Comparison of ENCODE assay signal across 8 mouse cellular contexts in the genomic region with DNA sequence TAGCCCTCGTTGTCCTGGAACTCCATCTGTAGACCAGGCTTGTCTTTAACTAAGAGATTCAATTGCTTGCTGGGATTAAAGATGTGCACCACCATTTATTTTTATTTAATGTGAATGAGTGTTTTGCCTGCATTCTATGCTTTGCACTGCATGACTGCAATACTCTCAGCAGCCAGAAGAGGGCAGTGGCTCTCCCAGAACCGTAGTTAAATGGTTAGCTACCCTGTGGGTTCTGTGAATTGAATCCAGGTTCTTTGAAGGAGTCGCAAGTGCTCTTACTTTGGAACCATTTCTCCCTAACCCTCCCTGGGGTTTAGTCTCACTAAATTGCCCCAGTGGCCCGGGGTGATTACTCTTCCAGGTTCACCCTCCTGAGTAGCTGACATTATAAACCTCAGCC. TPM values are rescaled to one million over a fixed set of nuclear protein-coding genes. Genes with fewer than 3 reads are reported as not detected.
A peak's percentile ranks its signal among the peaks of the same experiment; 100 is the strongest.
DNase-seq lines count a peak whose midpoint lies in the region; ATAC-seq and TF ChIP-seq lines count a peak whose summit lies in the region.

No protein-coding gene starts in this region.

- H3K4me3 ChIP-seq in forebrain, embryonic 10.5 days: no peak overlapping the region
- H3K4me3 ChIP-seq in forebrain, embryonic 16.5 days (replicated peaks; ENCODE audit: low read length): no peak overlapping the region
- no peak overlapping the region for H3K4me3 ChIP-seq in midbrain, embryonic 14.5 days (replicated peaks; ENCODE audit: low read depth, low read length)
- no peak overlapping the region for H3K4me3 ChIP-seq in midbrain, embryonic 11.5 days (ENCODE audit: low read depth, low read length)
- H3K4me3 ChIP-seq in lung, postnatal 0 days (ENCODE audit: low read depth, low read length): no peak overlapping the region

- H3K36me3 ChIP-seq in forebrain, embryonic 10.5 days (replicated peaks): no peaks in the 10 kb centered on the region
- no peaks in the 10 kb centered on the region for H3K36me3 ChIP-seq in forebrain, embryonic 16.5 days (ENCODE audit: control insufficient read depth, insufficient read depth)
- no peaks in the 10 kb centered on the region for H3K36me3 ChIP-seq in midbrain, embryonic 14.5 days (ENCODE audit: control insufficient read depth, insufficient read depth, low read length)
- no peaks in the 10 kb centered on the region for H3K36me3 ChIP-seq in midbrain, embryonic 11.5 days (ENCODE audit: control insufficient read depth, insufficient read depth, low read length)
- H3K36me3 ChIP-seq in lung, postnatal 0 days (ENCODE audit: insufficient read depth, low read length): no peaks in the 10 kb centered on the region

- intact Hi-C loops in heart, postnatal 25 days (cut with DNase I): loop anchor here (2.0 kb wide), 1 partner anchor 62 kb away; no protein-coding TSS in a partner anchor

- TF ChIP-seq EP300 in lung, postnatal 0 days (IDR thresholded peaks at IDR 0.05): no peak

- no peaks in the 10 kb centered on the region for H3K9me3 ChIP-seq in forebrain, embryonic 10.5 days
- H3K9me3 ChIP-seq in forebrain, embryonic 16.5 days (ENCODE audit: control insufficient read depth, low read length): no peaks in the 10 kb centered on the region
- H3K9me3 ChIP-seq in midbrain, embryonic 14.5 days (ENCODE audit: control insufficient read depth, low read length): no peaks in the 10 kb centered on the region
- no peaks in the 10 kb centered on the region for H3K9me3 ChIP-seq in midbrain, embryonic 11.5 days (ENCODE audit: control insufficient read depth, low read length)
- no peaks in the 10 kb centered on the region for H3K9me3 ChIP-seq in lung, postnatal 0 days (ENCODE audit: low read length)

- no peak overlapping the region for H3K4me2 ChIP-seq in forebrain, embryonic 16.5 days (ENCODE audit: low read length)
- no peak overlapping the region for H3K4me2 ChIP-seq in midbrain, embryonic 14.5 days (ENCODE audit: low read length)
- no peak overlapping the region for H3K4me2 ChIP-seq in midbrain, embryonic 11.5 days
- no peak overlapping the region for H3K4me2 ChIP-seq in lung, postnatal 0 days (replicated peaks; ENCODE audit: low read depth, low read length)

- no peaks in the 10 kb centered on the region for H3K27me3 ChIP-seq in forebrain, embryonic 10.5 days (ENCODE audit: poor library complexity, severe bottlenecking)
- no peaks in the 10 kb centered on the region for H3K27me3 ChIP-seq in forebrain, embryonic 16.5 days (replicated peaks; ENCODE audit: control insufficient read depth, insufficient read depth, low read length)
- H3K27me3 ChIP-seq in midbrain, embryonic 14.5 days (ENCODE audit: control insufficient read depth, insufficient read depth, low read length): no peaks in the 10 kb centered on the region
- no peaks in the 10 kb centered on the region for H3K27me3 ChIP-seq in midbrain, embryonic 11.5 days (ENCODE audit: control insufficient read depth, insufficient read depth, low read length)
- no peaks in the 10 kb centered on the region for H3K27me3 ChIP-seq in lung, postnatal 0 days (replicated peaks; ENCODE audit: insufficient read depth, low read length)

- no peak for ATAC-seq in forebrain, embryonic 16.5 days
- no peak for ATAC-seq in midbrain, embryonic 14.5 days (ENCODE audit: low FRiP score, low TSS enrichment)
- ATAC-seq in midbrain, embryonic 11.5 days (ENCODE audit: low FRiP score): no peak
- no peak for ATAC-seq in lung, postnatal 0 days

- no peak overlapping the region for H3K9ac ChIP-seq in forebrain, embryonic 16.5 days (replicated peaks; ENCODE audit: low read depth, low read length)
- no peak overlapping the region for H3K9ac ChIP-seq in midbrain, embryonic 14.5 days (replicated peaks; ENCODE audit: low read length)
- H3K9ac ChIP-seq in midbrain, embryonic 11.5 days (ENCODE audit: low read length): no peak overlapping the region
- no peak overlapping the region for H3K9ac ChIP-seq in lung, postnatal 0 days (replicated peaks; ENCODE audit: low read depth)

- peaks cover 3% of the 10 kb centered on the region; the same call in 1 of the 2 replicates for H3K4me1 ChIP-seq in forebrain, embryonic 10.5 days
- no peaks in the 10 kb centered on the region for H3K4me1 ChIP-seq in forebrain, embryonic 16.5 days (replicated peaks; ENCODE audit: control insufficient read depth, insufficient read depth, low read length)
- H3K4me1 ChIP-seq in midbrain, embryonic 14.5 days (ENCODE audit: control insufficient read depth, insufficient read depth, low read length): no peaks in the 10 kb centered on the region
- no peaks in the 10 kb centered on the region for H3K4me1 ChIP-seq in midbrain, embryonic 11.5 days (ENCODE audit: control insufficient read depth, insufficient read depth, low read length)
- no peaks in the 10 kb centered on the region for H3K4me1 ChIP-seq in lung, postnatal 0 days (ENCODE audit: insufficient read depth, low read depth, low read length)

- peak; percentile 86 for TF ChIP-seq CTCF in lung, postnatal 0 days (IDR thresholded peaks at IDR 0.05)

- no peak overlapping the region for H3K27ac ChIP-seq in forebrain, embryonic 10.5 days
- H3K27ac ChIP-seq in forebrain, embryonic 16.5 days (ENCODE audit: low read length): no peak overlapping the region
- no peak overlapping the region for H3K27ac ChIP-seq in midbrain, embryonic 14.5 days (replicated peaks; ENCODE audit: low read depth, low read length)
- H3K27ac ChIP-seq in midbrain, embryonic 11.5 days (ENCODE audit: low read depth, low read length): no peak overlapping the region
- H3K27ac ChIP-seq in lung, postnatal 0 days (ENCODE audit: low read length): no peak overlapping the region

- peak; percentile 50 for DNase-seq in forebrain, embryonic 10.5 days (ENCODE audit: extremely low spot score, low spot score)
- DNase-seq in midbrain, embryonic 14.5 days: peak; percentile 61
- DNase-seq in midbrain, embryonic 11.5 days (ENCODE audit: low spot score, missing footprints): no peak
- DNase-seq in c-Kit-positive CD71-positive TER-119-positive erythroid progenitor cells, embryonic 14.5 days (ENCODE audit: low spot score): peak; percentile 65
- peak; percentile 33 for DNase-seq in lung, postnatal 0 days (ENCODE audit: low spot score)
- peak; percentile 59 for DNase-seq in thymus, postnatal 25 days
- DNase-seq in heart, postnatal 25 days (ENCODE audit: low spot score): no peak

- WGBS in forebrain, embryonic 10.5 days: 18% methylated on average over 4 of the region's 4 CpGs
- WGBS in forebrain, embryonic 16.5 days: 21% methylated on average over 4 of the region's 4 CpGs
- WGBS in midbrain, embryonic 14.5 days: 17% methylated on average over 4 of the region's 4 CpGs
- WGBS in midbrain, embryonic 11.5 days: 17% methylated on average over 4 of the region's 4 CpGs
- WGBS in lung, postnatal 0 days: 20% methylated on average over 4 of the region's 4 CpGs

RNA-seq across cellular contexts. Expression of a gene that starts 14.6 kb away (rescaled TPM):
- polyA plus RNA-seq in forebrain, embryonic 10.5 days (2016; fragmentation: Nextera tagmentation; extraction: Ambion mirVana): 32.7 and 33.4 TPM in 2 replicates
- 32.4 and 40.2 TPM in 2 replicates for polyA plus RNA-seq in forebrain, embryonic 16.5 days (2015; fragmentation: Nextera tagmentation; extraction: Ambion mirVana)
- polyA plus RNA-seq in midbrain, embryonic 14.5 days (2014; fragmentation: Nextera tagmentation; extraction: Ambion mirVana): 49.9 and 50.0 TPM in 2 replicates
- polyA plus RNA-seq in midbrain, embryonic 11.5 days (2014; fragmentation: Nextera tagmentation; extraction: Ambion mirVana): 35.7 and 41.0 TPM in 2 replicates
- 16.5 and 17.6 TPM in 2 replicates for polyA plus RNA-seq in lung, postnatal 0 days (2015; fragmentation: Nextera tagmentation; extraction: Ambion mirVana)
- total RNA-seq in heart, postnatal 25 days (2021): 10 to 100 TPM; 44.2 to 52.5 TPM

RNA-seq across cellular contexts. Expression of a gene that starts 23.2 kb away (rescaled TPM):
- 17.9 and 18.4 TPM in 2 replicates for polyA plus RNA-seq in forebrain, embryonic 10.5 days (2016; fragmentation: Nextera tagmentation; extraction: Ambion mirVana)
- polyA plus RNA-seq in forebrain, embryonic 16.5 days (2015; fragmentation: Nextera tagmentation; extraction: Ambion mirVana): 29.0 and 30.6 TPM in 2 replicates
- 25.5 and 26.5 TPM in 2 replicates for polyA plus RNA-seq in midbrain, embryonic 14.5 days (2014; fragmentation: Nextera tagmentation; extraction: Ambion mirVana)
- 21.6 and 23.7 TPM in 2 replicates for polyA plus RNA-seq in midbrain, embryonic 11.5 days (2014; fragmentation: Nextera tagmentation; extraction: Ambion mirVana)
- polyA plus RNA-seq in lung, postnatal 0 days (2015; fragmentation: Nextera tagmentation; extraction: Ambion mirVana): 19.7 and 20.3 TPM in 2 replicates
- total RNA-seq in heart, postnatal 25 days (2021): 100 to 1,000 TPM in 1 of 2 experiments, 10 to 100 TPM in 1; 97.2 to 125 TPM

Comparison
In these comparisons a context has a peak if more than half of its experiments do, and no peak if none do; other contexts are left out.
1. DNase-seq: peak in forebrain, embryonic 10.5 days (single experiment), midbrain, embryonic 14.5 days (single experiment), c-Kit-positive CD71-positive TER-119-positive erythroid progenitor cells, embryonic 14.5 days (single experiment), lung, postnatal 0 days (single experiment) and thymus, postnatal 25 days (single experiment); none in midbrain, embryonic 11.5 days (single experiment) and heart, postnatal 25 days (single experiment).